Mouse (Mus musculus) c-Kit-positive CD71-positive TER-119-negative erythroid progenitor cells, embryonic 14.5 days (primary cell): Measurements from ENCODE around the gene Nme7.
A peak's percentile ranks its signal among the peaks of the same experiment; 100 is the strongest.

Experiments used
- DNase-seq: peaks from one replicate; pipeline ENCODE4 v3.0.0-alpha.2; 2013; ENCODE audit warnings: low read depth

Nme7 gene

DNA sequence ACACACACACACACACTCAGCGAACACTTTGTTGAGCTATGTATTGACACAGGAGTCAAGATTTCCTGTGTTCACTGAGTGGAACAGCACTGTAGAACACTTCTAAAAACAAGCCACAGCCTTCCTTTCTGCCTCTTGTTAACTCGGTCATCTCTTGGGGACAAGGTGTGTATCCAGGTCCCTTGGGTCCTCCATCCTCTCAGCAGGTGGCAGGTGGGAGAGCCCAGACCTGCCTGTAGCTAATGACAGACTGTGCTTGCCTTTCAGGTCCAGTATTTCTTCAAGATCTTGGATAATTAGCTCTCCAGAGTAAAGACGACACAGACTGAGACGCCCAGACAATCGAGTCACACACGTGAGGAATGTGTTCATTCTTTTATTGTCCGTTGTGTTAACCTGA is 132.8 kb downstream of the Nme7 start:
- no peak for DNase-seq

DNA sequence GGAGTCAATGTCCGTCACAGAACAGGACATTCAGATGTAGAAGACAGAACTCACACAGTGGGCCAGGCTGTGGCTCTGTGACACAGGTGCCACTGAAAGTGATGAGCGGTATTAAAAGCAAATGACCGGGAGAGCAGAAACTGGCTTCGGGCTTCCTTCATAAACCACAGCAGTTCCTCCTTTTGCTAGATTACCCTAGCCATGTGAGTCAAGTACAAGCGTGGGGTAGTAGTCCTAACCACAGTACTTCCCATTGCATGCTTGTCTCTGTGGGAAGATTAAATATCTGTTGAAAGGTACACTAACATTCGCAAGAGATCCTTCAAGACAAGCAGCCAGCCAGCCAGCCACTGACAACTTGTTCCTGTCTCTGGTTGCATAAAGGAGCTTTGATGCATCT is 136.3 kb downstream of the Nme7 start:
- no peak for DNase-seq

DNA sequence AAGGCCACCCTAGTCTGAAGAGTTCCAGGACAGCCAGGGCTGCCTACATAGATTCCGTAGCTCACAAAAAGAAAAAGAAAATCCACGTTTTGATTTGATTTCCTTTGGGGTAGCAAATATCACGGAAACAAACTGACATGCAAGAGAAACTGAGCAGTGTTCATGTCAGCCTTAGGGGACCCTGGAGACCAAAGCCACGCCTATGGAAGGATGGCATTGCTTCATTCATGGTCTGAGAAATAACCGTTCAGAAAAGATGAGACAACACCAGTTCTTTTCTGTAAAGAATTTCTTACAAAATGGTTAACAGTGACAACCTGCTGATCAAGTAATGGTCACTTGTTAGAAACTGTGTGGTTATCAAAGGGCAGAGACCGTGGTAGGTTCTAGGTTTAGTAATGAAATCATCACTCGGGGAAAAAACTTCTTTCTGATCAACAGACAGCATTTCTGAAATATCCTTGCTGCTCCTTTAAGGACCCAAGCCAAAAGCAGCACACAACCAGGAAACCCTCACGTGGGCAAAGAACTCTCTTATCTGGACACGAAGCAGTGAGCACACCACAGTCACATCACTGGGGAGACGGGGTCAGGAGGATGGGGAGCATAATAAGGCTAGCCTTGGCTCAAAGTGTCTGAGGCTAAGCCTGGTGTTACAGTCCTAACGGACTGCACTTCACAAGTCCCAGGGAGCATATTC is 136.9 kb downstream of the Nme7 start:
- DNase-seq = no peak

DNA sequence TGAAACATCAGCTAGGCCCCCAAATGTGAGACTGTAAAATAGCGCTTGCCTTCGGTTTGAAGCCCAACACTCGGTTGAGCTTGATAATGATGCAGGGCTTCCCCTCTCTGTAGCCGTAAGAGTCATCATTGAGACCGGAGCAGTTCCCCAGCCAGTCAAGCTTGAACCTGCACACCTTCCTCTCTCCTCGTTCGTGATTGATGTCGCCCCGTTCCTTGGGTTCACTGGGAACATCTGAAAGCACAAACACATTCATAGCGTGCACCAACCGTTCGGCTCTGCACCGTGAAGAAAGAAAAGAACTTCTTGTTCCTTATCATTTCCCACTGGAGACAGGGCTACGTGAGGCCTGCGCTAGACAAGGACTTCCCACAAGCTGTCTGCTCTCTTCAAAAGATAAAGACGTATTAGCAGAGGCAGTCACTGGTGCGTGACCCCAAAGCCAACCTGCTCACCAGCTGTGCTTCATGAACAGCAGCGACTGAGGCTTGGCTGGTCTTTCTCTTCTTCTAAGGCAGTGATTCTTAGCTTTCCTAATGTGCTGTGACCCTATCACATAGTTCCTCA is 137.6 kb downstream of the Nme7 start:
- no peak for DNase-seq

DNA sequence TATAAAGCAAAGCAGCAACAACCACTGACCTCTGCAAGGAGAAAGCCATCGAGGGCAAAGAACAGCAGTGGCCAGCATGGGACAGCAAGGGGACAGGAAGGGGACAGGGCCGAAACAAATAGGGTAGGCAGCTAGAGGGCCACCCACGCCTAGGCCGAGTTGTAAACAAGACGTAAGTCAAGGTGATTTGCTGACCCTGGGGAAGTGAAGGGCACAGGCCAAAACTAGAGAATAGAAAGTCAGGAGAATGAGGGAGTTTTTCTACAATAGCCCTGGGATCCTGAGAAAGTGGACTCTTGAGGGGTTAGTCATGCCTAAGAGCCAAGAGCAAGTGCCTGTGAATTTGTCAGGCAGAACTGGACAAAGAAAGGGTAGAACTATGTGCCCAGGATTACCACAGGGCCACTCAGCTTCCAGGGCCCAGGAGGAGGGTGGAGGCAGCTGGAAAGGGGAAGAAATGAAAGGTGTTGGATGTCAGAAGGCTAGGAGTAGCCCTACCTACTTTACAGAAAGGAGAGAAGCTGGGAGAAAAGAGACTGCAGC is 141.8 kb downstream of the Nme7 start:
- DNase-seq = no peak

DNA sequence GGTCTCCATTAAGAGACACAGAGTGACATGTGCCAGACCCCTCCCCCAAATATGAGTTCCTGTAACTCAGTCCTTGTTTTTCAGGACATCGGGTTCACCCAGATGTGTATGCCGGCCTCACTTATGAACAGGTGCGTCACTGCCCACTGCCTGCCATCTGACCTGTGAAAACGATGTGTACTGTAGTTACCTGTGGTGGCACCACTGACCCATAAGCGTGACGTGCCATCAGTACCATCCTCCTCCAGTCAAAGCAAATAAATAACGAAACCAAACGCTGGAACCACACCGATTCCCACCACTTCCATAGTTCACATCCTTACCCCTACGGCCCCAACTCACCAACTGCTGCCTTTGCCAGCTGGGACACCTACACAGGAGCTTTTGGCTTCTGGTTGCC is 142.6 kb downstream of the Nme7 start:
- DNase-seq = no peak

DNA sequence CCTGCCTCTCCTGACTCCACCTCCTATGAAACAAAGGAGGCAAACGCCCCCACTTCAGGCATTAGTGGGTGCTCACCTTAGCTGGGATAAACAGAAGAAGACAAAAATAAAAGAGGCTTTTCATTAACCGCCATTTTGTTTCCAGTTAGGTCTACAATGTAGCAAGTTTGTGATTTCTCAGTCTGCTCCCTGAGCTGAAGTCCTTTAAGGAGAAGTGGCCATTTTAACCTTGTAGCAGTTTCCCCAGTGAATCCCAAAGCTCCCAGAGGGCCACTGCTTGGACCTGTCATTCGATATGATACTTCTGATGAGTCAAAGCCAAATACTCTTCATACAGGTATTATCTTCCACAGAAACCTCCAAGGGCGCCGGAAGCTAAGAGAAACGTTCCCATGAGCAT is 143.6 kb downstream of the Nme7 start:
- DNase-seq = no peak

DNA sequence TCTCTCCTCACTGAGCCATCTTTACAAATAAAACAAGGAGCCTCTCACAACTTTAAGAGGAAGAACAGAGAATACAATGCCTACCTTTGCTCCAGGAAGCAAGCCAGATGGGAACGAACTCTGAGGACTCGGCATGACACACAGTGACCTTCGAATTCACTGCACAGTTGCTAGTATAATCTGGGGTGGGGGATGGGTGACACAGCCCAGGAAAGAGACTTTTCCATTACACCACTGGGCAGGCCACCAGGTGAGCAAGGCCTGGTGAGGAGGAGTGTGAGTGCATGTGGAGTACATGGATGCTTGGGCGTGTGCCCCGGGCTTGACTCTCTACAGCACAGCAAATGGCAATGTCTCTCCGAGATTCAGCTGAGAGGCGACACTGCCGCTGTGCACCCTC is 145.7 kb downstream of the Nme7 start:
- no peak for DNase-seq

DNA sequence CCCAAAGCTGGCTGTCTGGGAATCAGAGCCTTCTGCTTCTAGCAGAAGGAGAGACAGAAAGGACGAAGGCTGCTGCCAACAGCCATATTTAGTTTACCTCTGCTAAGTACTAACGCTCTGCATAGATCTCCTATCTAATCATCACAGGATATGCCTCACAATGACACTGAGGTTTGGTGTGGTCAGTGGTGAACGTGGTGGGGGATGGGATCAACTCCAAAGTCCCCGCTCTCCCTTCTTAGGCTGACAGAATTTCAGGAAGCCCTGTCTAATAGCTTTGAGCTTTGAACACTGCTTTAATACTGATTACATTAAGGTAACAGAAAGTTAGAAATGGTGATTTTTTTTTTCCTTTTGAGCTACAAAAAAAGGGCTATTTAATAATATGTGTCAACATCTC is 146.3 kb downstream of the Nme7 start:
- no peak for DNase-seq

DNA sequence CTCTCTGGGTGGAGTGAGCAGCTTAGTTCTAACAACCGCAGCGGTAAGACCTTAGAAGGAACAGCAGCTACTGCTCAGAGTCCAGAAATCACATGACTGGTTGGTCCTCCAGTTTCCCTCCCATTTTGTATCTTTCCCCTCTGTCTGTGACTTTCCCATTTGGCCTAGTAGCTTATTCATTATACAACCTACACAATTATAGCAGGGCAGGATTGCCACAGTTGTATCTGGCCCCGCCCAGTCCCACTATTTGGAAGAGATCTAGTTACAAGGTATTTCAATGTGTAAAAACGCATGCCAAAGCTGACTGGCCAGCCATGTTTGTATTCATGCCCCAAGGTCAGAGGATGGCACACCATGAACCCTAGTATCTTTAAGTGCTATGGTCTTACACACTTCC is 146.7 kb downstream of the Nme7 start:
- no peak for DNase-seq

DNA sequence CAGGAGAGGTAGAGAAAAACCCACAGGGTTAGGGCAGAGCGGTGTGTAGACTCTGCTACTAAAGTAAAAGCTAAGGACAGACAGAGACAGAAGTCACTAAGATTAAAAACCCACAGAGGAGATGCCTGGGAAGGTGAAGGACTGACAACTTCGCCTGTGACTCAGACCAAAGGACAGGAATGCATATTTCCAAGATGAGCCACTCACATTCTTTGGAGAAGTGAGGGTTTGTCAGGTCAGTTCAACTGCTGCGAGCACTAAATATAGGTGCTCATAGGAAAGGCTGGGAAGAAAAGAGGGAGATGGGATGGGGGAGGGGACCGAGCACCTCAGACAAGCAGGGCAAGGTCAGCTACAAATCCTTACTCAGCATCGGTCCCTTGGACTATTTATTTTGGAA is 147.4 kb downstream of the Nme7 start:
- DNase-seq = no peak

DNA sequence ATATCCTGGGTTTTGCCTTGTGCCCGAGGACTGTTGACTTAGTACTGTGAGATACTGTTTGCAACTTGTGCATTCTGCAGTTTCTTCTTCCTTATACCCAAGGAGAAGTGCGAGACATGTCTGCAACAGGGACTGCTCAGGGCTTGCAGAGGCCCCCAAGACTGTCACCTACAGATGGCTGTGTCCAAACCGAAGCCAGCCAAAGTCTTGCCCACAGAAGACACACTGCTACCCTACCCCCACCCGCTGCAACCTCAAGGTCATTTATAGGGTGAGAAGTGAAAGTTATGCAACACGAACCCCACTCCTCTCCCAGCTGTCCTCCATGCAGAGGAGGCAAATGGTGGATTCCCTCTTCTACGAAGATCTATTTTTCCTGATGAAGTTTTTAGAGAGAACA is 148.7 kb downstream of the Nme7 start:
- no peak for DNase-seq

DNA sequence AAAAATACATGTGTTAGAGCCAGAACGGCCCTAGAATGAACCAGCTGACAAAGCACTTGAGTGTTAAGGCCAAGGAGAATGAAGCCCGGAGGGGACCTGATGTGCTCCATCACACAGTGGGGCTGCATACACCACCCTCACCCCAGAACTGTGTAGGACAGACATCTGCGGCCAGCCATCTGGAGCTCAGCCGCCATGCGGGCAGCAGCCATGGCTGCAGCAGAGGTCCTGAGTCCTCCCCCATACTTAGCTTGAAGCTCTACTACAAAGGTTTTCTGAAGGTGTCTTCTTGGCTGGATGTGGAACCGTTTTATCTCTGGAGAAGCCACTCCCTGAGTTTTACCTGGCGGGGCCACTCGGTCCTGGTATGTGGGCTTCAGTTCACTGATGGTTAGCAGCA is 149.2 kb downstream of the Nme7 start:
- DNase-seq = no peak

DNA sequence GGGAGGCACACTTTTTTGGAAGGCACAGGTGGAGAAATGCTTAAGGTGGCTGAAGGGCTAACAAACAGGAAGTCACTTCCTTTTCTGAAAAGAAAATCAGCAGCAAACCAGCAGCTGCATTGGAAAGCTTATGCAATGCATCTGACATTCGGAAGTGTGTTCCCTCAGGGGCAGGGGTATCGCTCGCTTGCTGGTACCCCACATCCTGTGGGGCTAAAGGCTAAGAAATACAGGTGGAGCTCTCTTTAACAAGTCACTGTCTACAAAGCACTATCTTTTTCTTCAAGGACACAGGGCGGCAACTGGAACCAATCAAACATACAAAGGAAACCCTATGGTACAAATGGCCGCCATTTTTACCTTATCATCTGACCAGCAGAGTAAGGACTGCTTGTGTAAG is 149.8 kb downstream of the Nme7 start:
- no peak for DNase-seq

DNA sequence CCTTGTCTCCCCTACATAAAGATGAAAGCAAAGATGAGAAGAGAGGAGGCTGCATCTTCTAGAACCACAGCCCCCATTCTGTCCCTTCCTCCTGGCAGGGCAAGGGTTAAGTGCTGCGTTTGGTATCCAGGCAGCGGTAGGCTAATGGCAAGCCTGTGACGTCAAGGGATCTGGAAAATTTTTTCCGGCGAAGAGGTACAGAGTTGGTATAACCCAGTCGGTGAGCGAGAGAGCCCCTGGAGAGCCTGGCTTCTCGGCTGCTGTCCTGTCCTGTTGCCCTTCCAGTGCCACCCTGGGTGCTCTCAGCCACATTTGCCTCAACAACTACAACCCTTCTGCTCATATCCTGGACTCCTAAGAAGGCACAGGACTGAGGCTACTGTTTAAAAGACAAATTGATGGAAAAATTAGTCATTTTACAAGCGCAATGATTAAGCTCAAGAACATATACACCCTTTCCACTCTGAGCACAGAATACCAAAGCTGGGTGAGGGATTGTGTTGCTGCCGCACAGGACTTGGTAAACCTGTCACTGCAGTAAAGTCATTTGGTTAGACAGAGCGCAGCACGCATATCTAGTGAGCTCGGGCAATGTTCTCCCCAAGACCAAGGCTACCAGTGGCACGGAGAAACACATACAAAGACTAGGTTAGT is 151.0 kb downstream of the Nme7 start:
- no peak for DNase-seq

DNA sequence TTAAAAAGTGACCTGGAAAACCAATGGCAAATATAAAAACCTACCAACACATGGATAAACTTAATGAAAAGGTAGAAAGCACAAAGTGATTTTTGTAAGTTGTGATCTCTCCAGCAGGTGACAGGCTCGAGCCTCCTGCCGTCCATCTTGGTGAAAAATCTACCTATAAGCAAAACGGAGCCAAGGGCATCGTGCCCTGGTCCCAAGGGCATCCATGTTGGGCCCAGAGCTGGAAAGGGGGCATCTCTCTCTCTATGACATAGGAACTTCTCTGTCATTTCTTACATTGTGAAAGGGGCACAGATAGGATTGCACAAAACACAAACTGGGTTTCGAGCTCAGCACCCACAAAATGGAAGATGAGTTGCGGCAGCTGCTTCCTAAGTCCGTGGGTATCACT is 151.7 kb downstream of the Nme7 start:
- no peak for DNase-seq

DNA sequence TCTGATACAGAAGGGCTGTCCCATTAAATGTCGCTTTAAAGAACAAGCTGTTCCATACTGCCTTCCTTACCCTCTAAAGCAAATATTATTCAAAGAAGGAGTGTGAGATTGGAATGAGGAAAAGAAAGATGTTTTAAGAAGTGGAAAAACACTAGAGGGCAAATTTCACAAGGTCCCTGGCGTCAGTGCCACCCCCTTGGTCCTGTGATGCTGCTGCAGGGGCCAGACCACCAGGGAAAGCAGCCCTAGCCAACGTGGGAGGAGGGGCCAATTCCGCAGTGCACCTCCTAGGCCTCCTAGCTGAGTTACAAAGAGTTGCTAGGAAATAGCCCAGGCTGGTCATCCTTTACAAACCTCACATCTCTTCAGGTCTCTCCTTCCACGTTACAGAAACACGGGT is 152.1 kb downstream of the Nme7 start:
- no peak for DNase-seq

DNA sequence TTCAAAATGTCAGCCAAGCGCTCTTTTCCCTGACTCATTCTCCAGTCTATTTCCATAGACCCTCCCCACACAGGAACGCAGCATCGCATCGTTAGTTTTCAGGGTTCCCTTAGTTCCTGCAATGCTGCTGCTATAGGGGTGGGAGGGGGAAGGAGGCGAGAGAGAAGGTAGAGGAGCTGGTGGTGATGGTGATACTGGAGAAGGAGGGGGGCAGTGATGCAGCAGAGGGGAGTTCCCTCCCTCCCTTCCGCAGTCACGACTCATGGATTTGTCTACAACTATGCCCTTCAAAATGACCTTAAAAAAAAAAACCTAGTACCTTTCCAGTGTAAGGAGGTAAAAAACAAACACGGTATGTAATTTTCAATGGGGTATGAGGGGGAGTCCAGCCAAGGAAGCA is 152.8 kb downstream of the Nme7 start:
- DNase-seq = no peak

DNA sequence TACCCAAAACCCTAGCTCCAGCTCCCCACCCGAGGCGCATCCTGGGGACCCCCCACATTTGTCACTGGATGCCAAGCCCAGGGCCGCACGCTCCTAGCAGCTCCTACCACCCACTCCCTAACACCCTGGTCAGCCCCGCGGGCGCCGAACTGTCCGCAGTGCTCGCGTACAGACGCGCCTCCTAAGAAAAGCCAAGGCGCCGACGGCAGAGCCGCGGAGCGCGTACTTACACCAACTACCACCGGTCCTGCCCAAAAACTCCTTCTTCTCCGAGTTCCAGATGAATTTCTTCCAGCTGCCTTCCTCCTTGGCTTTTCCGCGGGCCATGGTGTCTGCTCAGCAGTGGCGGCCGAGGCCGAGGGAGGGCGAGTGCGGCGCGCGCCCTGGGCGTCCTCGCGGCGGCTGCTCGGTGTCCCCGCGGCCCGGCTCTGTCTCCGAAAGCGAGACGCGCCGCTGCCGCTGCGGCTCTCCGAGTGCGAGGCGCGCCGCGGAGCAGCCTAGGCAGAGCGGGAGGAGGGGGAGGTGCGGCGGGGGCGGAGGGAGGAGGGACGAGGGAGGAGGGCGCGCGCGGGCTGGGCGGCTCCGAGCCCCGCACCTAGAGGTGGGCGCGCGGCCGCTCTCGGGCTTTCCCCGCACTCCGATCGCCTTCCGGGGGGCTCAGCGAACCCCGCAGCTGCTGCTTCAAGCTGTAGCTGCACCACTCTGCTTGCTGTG is 153.8 kb downstream of the Nme7 start:
- no peak for DNase-seq

DNA sequence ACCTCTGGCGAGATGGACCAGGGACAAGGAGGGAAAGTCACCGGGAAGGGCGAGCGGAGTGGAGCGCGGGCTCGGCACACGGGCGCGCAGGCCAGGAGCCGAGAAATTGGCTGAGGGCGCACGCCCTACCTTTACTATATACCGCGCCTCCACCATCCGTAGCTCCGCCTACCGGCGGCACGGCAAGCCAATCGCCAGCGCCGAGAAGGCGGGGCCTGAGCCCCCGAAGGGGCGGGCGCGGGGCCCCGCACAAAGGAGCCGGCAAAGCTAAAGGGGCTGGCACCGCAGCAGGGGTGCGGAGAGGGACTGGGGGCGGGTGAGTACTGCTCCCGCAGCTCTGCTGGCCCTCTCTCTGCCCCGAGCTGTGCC is 154.3 kb downstream of the Nme7 start, which contains the start of gene Atp1b1:
TSS of gene Atp1b1 (minus strand) at position 111 of the 369 bp plus-strand sequence.
- peak; percentile 41 for DNase-seq

DNA sequence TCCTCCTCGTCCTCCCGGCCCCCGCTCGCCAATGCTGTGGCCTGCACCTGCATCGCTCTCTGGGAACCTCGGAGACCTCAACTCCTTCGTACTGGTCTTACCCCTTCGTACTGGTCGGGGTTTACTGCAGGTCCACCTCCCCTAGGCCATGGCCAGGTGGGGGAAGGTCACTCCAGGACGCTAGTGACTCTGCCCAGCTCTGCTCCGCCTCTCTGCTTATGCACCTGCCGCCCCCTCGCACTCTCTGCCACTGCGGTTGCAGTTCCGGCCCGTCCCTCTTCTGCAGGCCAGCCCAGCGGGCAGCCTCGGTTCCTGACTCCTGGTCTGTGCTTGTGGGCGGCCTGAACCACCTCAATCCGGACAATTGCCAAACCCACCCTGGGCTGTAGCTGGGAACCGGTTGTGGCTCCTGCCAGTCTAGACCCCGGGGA is 154.7 kb downstream of the Nme7 start:
- DNase-seq = no peak

DNA sequence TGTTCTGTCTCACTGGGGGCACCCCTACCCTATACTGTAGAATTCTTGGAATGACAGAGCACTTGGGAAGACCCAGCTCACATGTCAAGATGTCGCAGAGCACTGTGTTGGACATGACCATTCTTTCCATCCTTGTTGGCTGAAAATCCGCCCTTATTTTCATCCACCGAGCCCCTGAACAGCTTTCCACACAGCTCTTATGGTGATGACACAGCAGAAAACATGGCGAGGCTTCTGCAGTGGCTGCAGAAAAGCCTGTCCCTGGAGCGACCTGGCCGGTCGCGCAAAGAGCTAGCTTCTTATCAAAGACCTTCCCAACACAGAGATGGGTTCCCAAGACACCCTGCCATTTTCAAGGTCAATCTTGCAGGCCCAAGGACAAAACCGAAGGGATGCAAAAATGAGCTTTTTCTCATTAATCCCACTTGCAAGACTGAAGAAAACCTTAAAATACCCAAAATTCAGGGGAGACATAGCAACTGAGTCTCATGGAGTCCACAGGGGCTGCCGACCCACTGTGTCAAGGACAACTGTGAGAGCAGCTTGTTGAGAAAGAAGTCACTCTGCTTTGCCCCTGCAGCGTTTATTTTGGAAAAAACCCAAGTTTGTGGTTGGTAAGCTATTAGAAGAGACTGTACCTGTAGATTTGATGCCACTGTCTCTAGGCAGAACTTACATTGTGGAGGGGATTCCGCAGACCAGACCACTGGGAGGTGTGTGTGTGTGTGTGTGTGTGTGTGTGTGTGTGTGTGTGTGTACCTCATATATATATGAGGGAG is 155.4 kb downstream of the Nme7 start:
- DNase-seq = no peak
